In the genomic region with DNA sequence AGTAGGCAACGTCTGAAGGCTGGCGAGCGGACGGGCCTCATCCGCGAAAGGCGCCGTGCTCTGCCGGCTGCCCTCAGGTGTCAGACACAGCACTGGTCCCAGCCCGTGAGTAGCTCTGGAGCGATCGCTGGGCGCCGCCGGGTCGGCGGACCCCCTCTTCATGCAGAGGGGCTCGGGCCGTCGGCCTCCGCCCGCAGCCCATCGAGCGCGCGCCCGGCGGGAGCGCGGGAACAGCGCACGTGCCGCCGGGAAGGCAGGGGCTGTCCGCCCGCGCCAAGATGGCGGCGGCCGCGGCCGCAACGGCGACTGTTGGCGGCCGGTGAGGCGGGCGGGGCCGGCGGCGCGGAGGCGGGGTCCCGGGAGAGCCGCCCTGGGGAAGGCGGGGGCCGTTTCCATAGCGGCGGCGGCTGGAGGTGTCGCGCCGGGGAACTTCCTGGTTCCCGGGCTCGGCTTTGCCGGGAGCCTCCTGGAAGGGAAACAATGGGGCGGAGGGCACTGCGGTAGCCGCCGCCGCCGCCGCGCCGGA, we compare ENCODE assay signal across 8 mouse cellular contexts. TPM values are rescaled to one million over a fixed set of nuclear protein-coding genes. Genes with fewer than 3 reads are reported as not detected.
DNase-seq lines count a peak whose midpoint lies in the region; ATAC-seq and TF ChIP-seq lines count a peak whose summit lies in the region.

Gene Usp6nl (plus strand): TSS at position 292 of the 526 bp plus-strand sequence.

- H3K36me3 ChIP-seq in E14TG2a.4 (ENCODE audit: insufficient read depth, low read length), result no peaks in the 10 kb centered on the region
- no peaks in the 10 kb centered on the region for H3K36me3 ChIP-seq in forebrain, embryonic 12.5 days (replicated peaks)
- no peaks in the 10 kb centered on the region for H3K36me3 ChIP-seq in heart, postnatal 0 days (replicated peaks; ENCODE audit: control insufficient read depth, insufficient read depth, low read length)
- H3K36me3 ChIP-seq in liver, embryonic 16.5 days (ENCODE audit: control insufficient read depth, insufficient read depth), result no peaks in the 10 kb centered on the region
- H3K36me3 ChIP-seq in neural tube, embryonic 12.5 days, result no peaks in the 10 kb centered on the region
- H3K36me3 ChIP-seq in stomach, postnatal 0 days (ENCODE audit: control insufficient read depth, insufficient read depth, low read length), result no peaks in the 10 kb centered on the region

- ATAC-seq in forebrain, embryonic 12.5 days (ENCODE audit: low FRiP score), result peak; percentile 91
- peak; percentile 95 for ATAC-seq in heart, postnatal 0 days (ENCODE audit: insufficient read depth, low read depth)
- peak; percentile 94 for ATAC-seq in liver, embryonic 16.5 days (ENCODE audit: low read depth)
- peak; percentile 90 for ATAC-seq in neural tube, embryonic 12.5 days (ENCODE audit: low FRiP score, low read depth)
- ATAC-seq in stomach, postnatal 0 days (ENCODE audit: low FRiP score, low TSS enrichment), result peak; percentile 93

- H3K4me1 ChIP-seq in E14TG2a.4 (replicated peaks; ENCODE audit: low read depth, low read length), result peaks cover 39% of the 10 kb centered on the region
- H3K4me1 ChIP-seq in forebrain, embryonic 12.5 days, result peaks cover 28% of the 10 kb centered on the region
- H3K4me1 ChIP-seq in heart, postnatal 0 days (ENCODE audit: control insufficient read depth, insufficient read depth), result 0 out of 2 replicates have a peak, but pooled peaks cover 9% of the 10 kb centered on the region
- peaks cover 8% of the 10 kb centered on the region for H3K4me1 ChIP-seq in liver, embryonic 16.5 days (ENCODE audit: control insufficient read depth, low read depth, low read length)
- peaks cover 14% of the 10 kb centered on the region; the same call in 1 of the 2 replicates for H3K4me1 ChIP-seq in neural tube, embryonic 12.5 days
- H3K4me1 ChIP-seq in stomach, postnatal 0 days (replicated peaks; ENCODE audit: control insufficient read depth, insufficient read depth), result no peaks in the 10 kb centered on the region

- H3K9me3 ChIP-seq in E14TG2a.4 (ENCODE audit: low read length), result no peaks in the 10 kb centered on the region
- no peaks in the 10 kb centered on the region for H3K9me3 ChIP-seq in forebrain, embryonic 12.5 days
- H3K9me3 ChIP-seq in heart, postnatal 0 days (replicated peaks; ENCODE audit: control insufficient read depth, low read length), result no peaks in the 10 kb centered on the region
- H3K9me3 ChIP-seq in liver, embryonic 16.5 days (replicated peaks; ENCODE audit: control insufficient read depth, low read length), result no peaks in the 10 kb centered on the region
- H3K9me3 ChIP-seq in neural tube, embryonic 12.5 days, result no peaks in the 10 kb centered on the region
- H3K9me3 ChIP-seq in stomach, postnatal 0 days (ENCODE audit: control insufficient read depth, low read length), result no peaks in the 10 kb centered on the region

- 0 out of 2 replicates have a peak, but pooled peaks cover 3% of the 10 kb centered on the region for H3K27me3 ChIP-seq in E14TG2a.4 (ENCODE audit: insufficient read depth, low read length)
- H3K27me3 ChIP-seq in forebrain, embryonic 12.5 days, result no peaks in the 10 kb centered on the region
- no peaks in the 10 kb centered on the region for H3K27me3 ChIP-seq in heart, postnatal 0 days (ENCODE audit: control insufficient read depth, insufficient read depth, low read length)
- 0 out of 2 replicates have a peak, but pooled peaks cover 2% of the 10 kb centered on the region for H3K27me3 ChIP-seq in liver, embryonic 16.5 days (ENCODE audit: control insufficient read depth, insufficient read depth, low read depth, low read length)
- H3K27me3 ChIP-seq in neural tube, embryonic 12.5 days (replicated peaks), result no peaks in the 10 kb centered on the region
- H3K27me3 ChIP-seq in stomach, postnatal 0 days (ENCODE audit: control insufficient read depth, insufficient read depth, low read length), result no peaks in the 10 kb centered on the region

- DNase-seq in c-Kit-positive CD71-positive TER-119-positive erythroid progenitor cells, embryonic 14.5 days (ENCODE audit: low spot score), result peak; percentile 74
- peak; percentile 91 for DNase-seq in heart, postnatal 0 days (ENCODE audit: low spot score)
- peak; percentile 90 to 93 for DNase-seq in kidney, postnatal 4 days
- peak; percentile 95 for DNase-seq in stomach, postnatal 0 days (ENCODE audit: low spot score)

- WGBS in forebrain, embryonic 12.5 days, result under 1% methylated on average over 72 of the region's 75 CpGs
- under 1% methylated on average over 64 of the region's 75 CpGs for WGBS in heart, postnatal 0 days
- WGBS in liver, embryonic 16.5 days (ENCODE audit: insufficient replicate concordance), result under 1% methylated on average over 68 of the region's 75 CpGs
- under 1% methylated on average over 75 of the region's 75 CpGs for WGBS in neural tube, embryonic 12.5 days
- WGBS in stomach, postnatal 0 days, result 1% methylated on average over 70 of the region's 75 CpGs

- peak within 1 kb of the TSS; percentile 97 for H3K27ac ChIP-seq in forebrain, embryonic 12.5 days
- H3K27ac ChIP-seq in heart, postnatal 0 days (ENCODE audit: low read depth), result peak within 1 kb of the TSS; percentile 98
- H3K27ac ChIP-seq in liver, embryonic 16.5 days (ENCODE audit: low read length), result peak within 1 kb of the TSS; percentile 93
- peak within 1 kb of the TSS; percentile 95 for H3K27ac ChIP-seq in neural tube, embryonic 12.5 days
- peak within 1 kb of the TSS; percentile 99 for H3K27ac ChIP-seq in stomach, postnatal 0 days (replicated peaks)

- H3K4me2 ChIP-seq in forebrain, embryonic 12.5 days, result peak within 1 kb of the TSS; percentile 62
- peak within 1 kb of the TSS; percentile 74 for H3K4me2 ChIP-seq in heart, postnatal 0 days (ENCODE audit: low read depth, low read length)
- H3K4me2 ChIP-seq in liver, embryonic 16.5 days (ENCODE audit: low read depth, low read length), result peak within 1 kb of the TSS; percentile 96
- peak within 1 kb of the TSS; percentile 72 for H3K4me2 ChIP-seq in neural tube, embryonic 12.5 days (replicated peaks)
- peak within 1 kb of the TSS; percentile 62 for H3K4me2 ChIP-seq in stomach, postnatal 0 days (replicated peaks; ENCODE audit: low read depth)

- peak within 1 kb of the TSS; percentile 94 for H3K9ac ChIP-seq in forebrain, embryonic 12.5 days
- peak within 1 kb of the TSS; percentile 93 for H3K9ac ChIP-seq in heart, postnatal 0 days (replicated peaks; ENCODE audit: low read depth, low read length)
- peak within 1 kb of the TSS; percentile 96 for H3K9ac ChIP-seq in liver, embryonic 16.5 days (ENCODE audit: low read depth, low read length)
- peak within 1 kb of the TSS; percentile 97 for H3K9ac ChIP-seq in neural tube, embryonic 12.5 days
- H3K9ac ChIP-seq in stomach, postnatal 0 days (ENCODE audit: low read length), result peak within 1 kb of the TSS; percentile 92

- TF ChIP-seq CTCF in E14TG2a.4 (conservative IDR thresholded peaks at IDR 0.05; ENCODE audit: low read length), result no peak
- TF ChIP-seq CTCF in heart, postnatal 0 days (IDR thresholded peaks at IDR 0.05; ENCODE audit: low read depth), result no peak
- no peak for TF ChIP-seq CTCF in stomach, postnatal 0 days (IDR thresholded peaks at IDR 0.05; ENCODE audit: low read depth)

- TF ChIP-seq EP300 in heart, postnatal 0 days (IDR thresholded peaks at IDR 0.05; ENCODE audit: low read depth), result no peak
- TF ChIP-seq EP300 in stomach, postnatal 0 days (optimal IDR thresholded peaks at IDR 0.05), result no peak

- H3K4me3 ChIP-seq in E14TG2a.4 (replicated peaks; ENCODE audit: low read length), result peak within 1 kb of the TSS; percentile 88
- peak within 1 kb of the TSS; percentile 96 for H3K4me3 ChIP-seq in forebrain, embryonic 12.5 days (replicated peaks)
- peak within 1 kb of the TSS; percentile 95 for H3K4me3 ChIP-seq in heart, postnatal 0 days (ENCODE audit: low read depth, low read length)
- peak within 1 kb of the TSS; percentile 99 for H3K4me3 ChIP-seq in liver, embryonic 16.5 days (ENCODE audit: low read depth, low read length)
- peak within 1 kb of the TSS; percentile 92 for H3K4me3 ChIP-seq in neural tube, embryonic 12.5 days
- peak within 1 kb of the TSS; percentile 96 for H3K4me3 ChIP-seq in stomach, postnatal 0 days (ENCODE audit: low read depth, low read length)

RNA-seq across cellular contexts. Expression of gene Usp6nl, which starts in this region (rescaled TPM):
- polyA plus RNA-seq in forebrain, embryonic 12.5 days (2016; fragmentation: Nextera tagmentation; extraction: Ambion mirVana), result 13.7 and 15.8 TPM in 2 replicates
- total RNA-seq in heart, postnatal 0 days (2014; rRNA removed; ENCODE audit: low replicate concordance), result 8.9 and 9.2 TPM in 2 replicates
- 3.1 and 3.4 TPM in 2 replicates for polyA plus RNA-seq in heart, postnatal 0 days (2015; fragmentation: Nextera tagmentation; extraction: Ambion mirVana)
- polyA plus RNA-seq in liver, embryonic 16.5 days (2015; fragmentation: Nextera tagmentation; extraction: Ambion mirVana), result 2.7 and 3.6 TPM in 2 replicates
- 12.8 and 13.6 TPM in 2 replicates for polyA plus RNA-seq in neural tube, embryonic 12.5 days (2016; fragmentation: Nextera tagmentation; extraction: Ambion mirVana)
- 7.4 and 8.9 TPM in 2 replicates for polyA plus RNA-seq in stomach, postnatal 0 days (2015; fragmentation: Nextera tagmentation; extraction: Ambion mirVana)

Comparison
In these comparisons a context has a peak if more than half of its experiments do, and no peak if none do; other contexts are left out.
1. Peak in every context shown above with its lines: DNase-seq, ATAC-seq, H3K4me3 ChIP-seq and H3K27ac ChIP-seq.